Mouse (Mus musculus): Measurements from ENCODE around the gene Ube2m. TPM values are rescaled to one million over a fixed set of nuclear protein-coding genes. Genes with fewer than 3 reads are reported as not detected.

Ube2m gene
- polyA plus RNA-seq, 1 experiment from 2014 or later, result 31.6 TPM

DNA sequence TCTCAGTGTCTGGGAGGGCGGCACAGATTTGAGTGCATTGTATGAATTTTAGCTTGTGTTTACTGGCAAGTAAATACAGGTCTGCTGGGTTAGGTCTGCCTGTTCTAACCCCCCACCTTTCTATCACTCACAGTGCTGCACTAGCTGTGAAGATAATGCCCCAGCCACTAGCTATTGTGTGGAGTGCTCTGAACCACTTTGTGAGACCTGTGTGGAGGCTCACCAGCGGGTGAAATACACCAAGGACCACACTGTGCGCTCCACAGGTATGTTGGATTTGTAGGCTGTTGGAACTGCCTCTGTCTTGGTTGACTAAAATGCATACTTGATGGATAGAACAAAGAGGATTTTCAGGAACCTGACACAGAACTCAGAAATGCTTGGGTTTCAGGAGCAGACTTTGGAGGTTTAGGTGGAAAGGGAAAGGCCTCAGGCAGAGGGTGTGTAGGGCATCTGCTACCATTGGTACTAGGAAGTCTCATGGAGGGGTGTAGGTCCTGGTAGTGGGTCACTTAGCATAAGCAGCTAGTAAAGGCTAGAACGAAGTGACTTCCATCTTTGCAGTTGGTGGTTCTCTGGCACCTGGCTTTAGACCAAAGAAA, 12.5 kb downstream of the Ube2m start:
- Histone ChIP-seq H3K4me1 (replicated peaks; ENCODE audit: control insufficient read depth, insufficient read depth, low read length) (peaks cover 20% of the 10 kb centered on the region), H3K36me3 (ENCODE audit: control insufficient read depth, insufficient read depth, low read length) (peaks cover 48% of the 10 kb centered on the region), H3K9me3 (ENCODE audit: control insufficient read depth, low read length) (no peaks in the 10 kb centered on the region), H3K9ac (ENCODE audit: low read length) (peak overlapping the region; percentile 96), H3K27me3 (ENCODE audit: control insufficient read depth, insufficient read depth, low read depth, low read length) (no peaks in the 10 kb centered on the region), H3K4me2 (ENCODE audit: low read depth, low read length) (peak overlapping the region; percentile 96), H3K4me3 (ENCODE audit: low read length) (peak overlapping the region; percentile 93), H3K27ac (ENCODE audit: low read length) (peak overlapping the region; percentile 100)
- 22% methylated on average over 4 of the region's 4 CpGs for WGBS
- ATAC-seq (ENCODE audit: low read depth), result no peak

DNA sequence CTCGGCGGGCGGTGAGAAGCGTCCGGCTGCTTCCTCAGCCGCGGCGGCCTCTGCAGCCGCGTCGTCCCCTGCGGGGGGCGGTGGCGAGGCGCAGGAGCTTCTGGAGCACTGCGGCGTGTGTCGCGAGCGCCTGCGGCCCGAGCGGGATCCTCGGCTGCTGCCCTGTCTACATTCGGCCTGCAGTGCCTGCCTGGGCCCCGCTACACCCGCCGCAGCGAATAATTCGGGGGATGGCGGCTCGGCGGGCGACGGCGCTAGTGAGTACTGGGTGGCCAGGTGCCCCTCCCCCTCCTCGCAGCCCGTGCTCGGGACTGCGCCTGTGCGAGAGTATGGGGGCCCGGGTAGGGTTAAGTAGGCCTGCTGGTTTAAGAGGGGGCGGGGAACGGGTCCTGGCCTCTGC, 13.3 kb downstream of the Ube2m start:
- Histone ChIP-seq H3K9me3 (ENCODE audit: control insufficient read depth, low read length) (no peaks in the 10 kb centered on the region), H3K4me2 (ENCODE audit: low read depth, low read length) (peak overlapping the region; percentile 96), H3K27ac (ENCODE audit: low read length) (peak overlapping the region; percentile 100), H3K4me1 (replicated peaks; ENCODE audit: control insufficient read depth, insufficient read depth, low read length) (peaks cover 20% of the 10 kb centered on the region), H3K9ac (ENCODE audit: low read length) (peak overlapping the region; percentile 96), H3K27me3 (ENCODE audit: control insufficient read depth, insufficient read depth, low read depth, low read length) (no peaks in the 10 kb centered on the region), H3K36me3 (ENCODE audit: control insufficient read depth, insufficient read depth, low read length) (peaks cover 41% of the 10 kb centered on the region), H3K4me3 (ENCODE audit: low read length) (peak overlapping the region; percentile 93)
- under 1% methylated on average over 33 of the region's 44 CpGs for WGBS
- peak; percentile 48 for ATAC-seq (ENCODE audit: low read depth)

DNA sequence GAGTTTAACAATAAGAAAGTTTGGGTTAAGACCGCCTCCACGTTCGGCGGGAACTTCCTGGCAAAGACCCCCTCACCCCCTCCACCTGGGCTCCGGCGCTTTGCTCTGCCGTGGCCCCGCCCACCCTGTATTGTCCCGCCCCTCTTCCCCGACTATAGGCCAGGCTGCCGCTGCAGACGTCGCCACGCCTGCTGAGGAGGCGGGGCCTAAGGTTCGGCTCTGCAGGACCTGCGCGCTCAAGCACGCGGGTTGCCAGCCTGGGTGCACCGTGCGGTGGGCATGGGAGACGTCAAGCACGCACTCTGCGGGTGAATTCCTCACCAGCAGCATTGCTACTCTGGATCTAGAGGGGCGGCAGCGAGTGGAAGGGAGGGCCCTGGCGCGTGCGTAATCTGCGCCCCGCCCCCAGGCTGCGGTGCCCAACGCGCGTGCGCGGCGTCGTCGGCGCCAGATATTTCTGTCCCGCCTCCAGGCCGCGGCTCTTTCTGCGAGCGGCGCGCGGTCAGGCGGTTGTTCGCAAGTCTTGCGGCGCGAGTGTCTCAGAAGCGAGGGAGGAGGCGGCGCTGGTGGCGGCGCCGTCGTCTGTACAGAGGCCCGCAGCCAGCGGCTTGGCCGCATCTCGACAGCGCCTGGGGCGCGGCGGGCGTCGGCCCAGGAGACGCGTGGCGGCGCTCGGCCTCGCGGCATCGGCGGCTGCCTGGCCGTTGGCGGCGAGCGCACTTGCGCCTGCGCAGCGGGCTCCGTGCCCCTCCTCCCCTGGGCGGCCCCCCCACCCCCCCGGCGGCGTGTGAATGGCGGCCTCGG, 13.9 kb downstream of the Ube2m start:
- H3K27ac ChIP-seq (ENCODE audit: low read length), result peak overlapping the region; percentile 100
- under 1% methylated on average over 83 of the region's 95 CpGs for WGBS

DNA sequence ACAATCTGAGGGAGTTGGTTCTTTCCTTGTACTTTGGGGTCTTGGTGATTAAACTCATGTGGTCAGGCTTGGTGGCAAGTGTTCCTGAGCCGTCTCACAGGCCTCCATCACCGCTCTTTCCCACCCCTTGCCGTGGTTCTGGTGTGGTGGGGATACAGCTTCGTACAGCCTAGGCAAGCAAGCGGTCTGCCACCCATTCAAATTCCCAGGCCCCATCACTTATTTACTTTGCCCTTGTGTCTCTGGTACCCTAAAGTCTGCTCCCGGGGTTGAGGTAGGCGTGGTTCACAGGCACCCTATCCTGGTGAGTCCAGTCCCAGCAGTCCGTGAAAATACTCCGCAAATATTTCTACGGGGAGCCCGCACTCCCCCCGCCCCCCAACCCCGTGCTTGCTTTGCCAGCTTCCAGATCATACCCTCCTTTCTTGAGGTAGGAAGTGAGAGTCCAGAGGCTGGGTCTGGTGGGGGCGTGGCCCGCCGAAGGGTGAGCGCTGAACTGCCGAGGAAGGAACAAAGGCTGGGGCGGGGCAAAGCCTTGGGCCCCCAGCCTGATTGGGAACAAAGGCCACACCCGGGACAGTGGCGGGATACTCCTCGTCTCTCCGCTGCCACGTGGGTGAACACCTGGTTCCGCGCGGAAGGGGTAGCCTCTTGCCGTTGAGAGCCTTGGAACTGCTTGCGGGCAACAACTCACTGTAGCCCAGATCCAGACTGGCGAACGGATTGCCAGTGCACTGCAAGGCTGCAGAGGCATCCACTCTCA, 15.1 kb downstream of the Ube2m start:
- Histone ChIP-seq H3K4me2 (ENCODE audit: low read depth, low read length) (peak overlapping the region; percentile 96), H3K4me1 (replicated peaks; ENCODE audit: control insufficient read depth, insufficient read depth, low read length) (peaks cover 20% of the 10 kb centered on the region), H3K27ac (ENCODE audit: low read length) (peak overlapping the region; percentile 100), H3K36me3 (ENCODE audit: control insufficient read depth, insufficient read depth, low read length) (peaks cover 22% of the 10 kb centered on the region), H3K9me3 (ENCODE audit: control insufficient read depth, low read length) (no peaks in the 10 kb centered on the region), H3K4me3 (ENCODE audit: low read length) (peak overlapping the region; percentile 93), H3K27me3 (ENCODE audit: control insufficient read depth, insufficient read depth, low read depth, low read length) (no peaks in the 10 kb centered on the region), H3K9ac (ENCODE audit: low read length) (peak overlapping the region; percentile 96)
- peak; percentile 70 for ATAC-seq (ENCODE audit: low read depth)
- WGBS, result 3% methylated on average over 31 of the region's 31 CpGs

More for the DNA sequence above, 13.9 kb downstream of the Ube2m start:
- Histone ChIP-seq H3K9me3 (ENCODE audit: control insufficient read depth, low read length) (no peaks in the 10 kb centered on the region), H3K4me1 (replicated peaks; ENCODE audit: control insufficient read depth, insufficient read depth, low read length) (peaks cover 20% of the 10 kb centered on the region), H3K9ac (ENCODE audit: low read length) (peak overlapping the region; percentile 96), H3K4me2 (ENCODE audit: low read depth, low read length) (peak overlapping the region; percentile 96), H3K36me3 (ENCODE audit: control insufficient read depth, insufficient read depth, low read length) (peaks cover 34% of the 10 kb centered on the region), H3K4me3 (ENCODE audit: low read length) (peak overlapping the region; percentile 93), H3K27me3 (ENCODE audit: control insufficient read depth, insufficient read depth, low read depth, low read length) (no peaks in the 10 kb centered on the region)
- ATAC-seq (ENCODE audit: low read depth), result peak; percentile 89

DNA sequence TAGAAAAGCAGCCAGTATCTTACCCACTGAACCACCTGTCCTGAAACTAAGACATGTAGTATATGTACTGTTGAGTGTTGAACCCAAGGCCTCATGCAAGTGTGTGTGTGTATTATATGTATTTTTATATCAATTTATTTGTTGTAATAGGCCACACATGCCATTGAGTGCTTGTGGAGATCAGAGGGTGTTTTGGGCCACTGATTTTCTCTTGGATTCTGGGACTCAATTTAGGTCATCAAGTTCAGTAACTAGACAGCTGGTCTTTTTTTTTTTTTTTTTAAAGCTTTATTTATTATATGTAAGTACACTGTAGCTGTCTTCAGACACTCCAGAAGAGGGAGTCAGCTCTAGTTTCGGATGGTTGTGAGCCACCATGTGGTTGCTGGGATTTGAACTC, 22.9 kb downstream of the Ube2m start:
- ATAC-seq (ENCODE audit: low read depth), result no peak
- Histone ChIP-seq H3K27me3 (ENCODE audit: control insufficient read depth, insufficient read depth, low read depth, low read length) (no peaks in the 10 kb centered on the region), H3K36me3 (ENCODE audit: control insufficient read depth, insufficient read depth, low read length) (no peaks in the 10 kb centered on the region), H3K9me3 (ENCODE audit: control insufficient read depth, low read length) (no peaks in the 10 kb centered on the region), H3K27ac (ENCODE audit: low read length) (no peak overlapping the region), H3K4me1 (replicated peaks; ENCODE audit: control insufficient read depth, insufficient read depth, low read length) (0 out of 2 replicates have a peak, but pooled peaks cover 3% of the 10 kb centered on the region), H3K4me3 (ENCODE audit: low read length) (no peak overlapping the region), H3K4me2 (ENCODE audit: low read depth, low read length) (no peak overlapping the region), H3K9ac (ENCODE audit: low read length) (no peak overlapping the region)
- WGBS, result 73% methylated on average over 1 of the region's 1 CpGs

DNA sequence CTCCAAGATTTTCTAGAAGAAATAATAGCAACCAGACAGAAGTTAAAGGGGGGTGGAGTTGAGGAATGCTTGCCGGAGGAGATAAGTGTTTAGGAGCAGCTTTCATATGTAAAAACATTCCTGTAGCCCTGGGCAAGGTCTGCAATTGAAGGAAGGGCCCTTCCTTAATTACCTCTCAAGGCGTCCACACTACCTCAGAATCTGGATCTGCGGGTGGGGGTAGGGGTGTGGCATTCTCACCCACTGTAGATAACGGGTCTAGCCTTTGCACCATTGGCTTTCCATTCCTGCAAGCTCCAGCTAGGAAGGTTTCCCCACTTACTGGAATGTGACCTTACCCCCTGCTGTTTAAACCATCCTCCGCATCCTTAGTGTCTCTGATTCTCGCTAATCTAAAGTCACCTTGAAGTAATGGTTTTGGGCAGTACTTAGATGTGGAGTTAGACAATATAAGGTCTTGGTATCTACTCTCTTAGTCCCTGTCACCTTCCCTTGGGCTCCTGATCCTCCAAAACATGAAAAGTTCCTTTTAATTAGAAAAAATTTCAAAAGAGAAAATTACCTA, 23.7 kb downstream of the Ube2m start:
- Histone ChIP-seq H3K27me3 (ENCODE audit: control insufficient read depth, insufficient read depth, low read depth, low read length) (no peaks in the 10 kb centered on the region), H3K36me3 (ENCODE audit: control insufficient read depth, insufficient read depth, low read length) (no peaks in the 10 kb centered on the region), H3K9ac (ENCODE audit: low read length) (no peak overlapping the region), H3K4me1 (replicated peaks; ENCODE audit: control insufficient read depth, insufficient read depth, low read length) (0 out of 2 replicates have a peak, but pooled peaks cover 3% of the 10 kb centered on the region), H3K27ac (ENCODE audit: low read length) (no peak overlapping the region), H3K4me3 (ENCODE audit: low read length) (no peak overlapping the region), H3K9me3 (ENCODE audit: control insufficient read depth, low read length) (no peaks in the 10 kb centered on the region), H3K4me2 (ENCODE audit: low read depth, low read length) (no peak overlapping the region)
- WGBS, result 39% methylated on average over 6 of the region's 6 CpGs
- ATAC-seq (ENCODE audit: low read depth), result no peak

DNA sequence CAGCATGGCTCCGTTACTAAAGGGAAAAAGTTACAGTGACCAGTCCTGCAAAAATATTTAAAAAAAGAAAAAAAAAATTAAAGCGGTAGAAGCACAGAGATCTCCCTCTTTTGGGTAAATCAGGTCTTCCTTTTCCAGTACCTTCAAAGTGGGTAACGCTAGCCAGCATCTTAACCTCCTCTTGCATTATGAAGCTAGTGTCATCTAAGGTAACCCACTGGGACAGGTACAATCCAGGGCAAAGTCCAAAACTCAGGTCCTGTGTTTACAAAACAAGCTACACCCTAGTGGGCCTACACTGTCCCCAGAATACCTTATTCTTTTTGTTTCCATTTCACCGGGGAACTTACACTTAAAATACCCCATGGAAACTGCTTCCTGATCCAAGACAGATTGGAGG, 24.4 kb downstream of the Ube2m start:
- no peak overlapping the region for H3K9ac ChIP-seq (ENCODE audit: low read length)
- H3K27ac ChIP-seq (ENCODE audit: low read length), result no peak overlapping the region
- H3K4me3 ChIP-seq (ENCODE audit: low read length), result no peak overlapping the region
- no peaks in the 10 kb centered on the region for H3K9me3 ChIP-seq (ENCODE audit: control insufficient read depth, low read length)
- no peaks in the 10 kb centered on the region for H3K27me3 ChIP-seq (ENCODE audit: control insufficient read depth, insufficient read depth, low read depth, low read length)
- H3K4me1 ChIP-seq (replicated peaks; ENCODE audit: control insufficient read depth, insufficient read depth, low read length), result 0 out of 2 replicates have a peak, but pooled peaks cover 6% of the 10 kb centered on the region
- H3K4me2 ChIP-seq (ENCODE audit: low read depth, low read length), result no peak overlapping the region
- ATAC-seq (ENCODE audit: low read depth), result no peak
- WGBS, result 68% methylated on average over 4 of the region's 4 CpGs
- H3K36me3 ChIP-seq (ENCODE audit: control insufficient read depth, insufficient read depth, low read length), result no peaks in the 10 kb centered on the region

DNA sequence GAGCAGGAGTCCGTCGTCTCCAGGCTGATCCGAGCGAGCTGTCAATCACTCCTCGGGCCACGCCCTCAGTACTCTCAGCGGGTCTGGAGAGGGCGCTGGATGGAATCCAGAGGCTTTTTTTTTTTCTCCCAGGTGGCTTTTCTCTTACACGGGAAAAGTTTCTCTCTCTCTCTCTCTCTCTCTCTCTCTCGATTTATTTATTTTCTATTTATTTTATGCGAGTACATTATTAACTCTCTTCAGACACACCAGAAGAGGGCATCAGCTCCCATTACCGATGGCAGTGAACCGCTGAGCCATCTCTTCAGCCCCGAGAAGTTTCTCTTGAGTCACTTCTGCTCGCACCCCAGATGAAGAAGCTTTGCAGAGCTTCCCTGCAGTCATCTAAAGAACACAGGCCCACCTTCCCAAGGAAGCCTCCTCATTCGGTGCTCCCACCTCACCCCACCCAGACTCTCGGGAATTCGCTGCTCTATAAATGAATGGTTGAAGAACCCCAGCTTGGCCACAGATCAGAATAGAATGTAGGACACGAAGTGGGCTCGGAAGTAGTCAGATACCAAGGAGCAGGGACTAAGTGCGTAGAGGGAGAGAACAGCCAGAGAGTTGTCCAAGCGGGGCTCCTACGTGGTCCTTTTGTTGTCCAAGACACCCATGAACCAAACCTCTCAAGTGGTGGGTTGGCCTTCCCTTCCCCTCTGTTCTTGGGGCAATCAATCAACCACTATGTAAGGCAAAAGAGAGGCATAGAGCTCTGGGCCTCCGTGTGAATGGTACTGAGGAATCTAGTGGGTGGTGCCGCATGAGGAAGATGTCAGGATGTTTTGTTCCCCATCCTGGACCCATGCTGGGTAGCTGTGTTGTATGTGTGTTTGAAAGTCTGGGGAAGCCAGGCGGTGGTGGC, 27.8 kb downstream of the Ube2m start, which contains the start of gene Zbtb45:
Gene Zbtb45, minus strand, starts transcription at position 30 of the 904 bp plus-strand sequence.
- H3K9me3 ChIP-seq (ENCODE audit: control insufficient read depth, low read length), result no peaks in the 10 kb centered on the region
- H3K4me1 ChIP-seq (replicated peaks; ENCODE audit: control insufficient read depth, insufficient read depth, low read length), result peaks cover 6% of the 10 kb centered on the region; the same call in 1 of the 2 replicates
- peak within 1 kb of the TSS; percentile 74 for H3K9ac ChIP-seq (ENCODE audit: low read length)
- H3K4me3 ChIP-seq (ENCODE audit: low read length), result peak within 1 kb of the TSS; percentile 55
- H3K27me3 ChIP-seq (ENCODE audit: control insufficient read depth, insufficient read depth, low read depth, low read length), result no peaks in the 10 kb centered on the region; the same call in 1 of the 2 replicates
- H3K4me2 ChIP-seq (ENCODE audit: low read depth, low read length), result peak within 1 kb of the TSS; percentile 79
- peak within 1 kb of the TSS; percentile 89 for H3K27ac ChIP-seq (ENCODE audit: low read length)
- ATAC-seq (ENCODE audit: low read depth), result no peak
- 9% methylated on average over 26 of the region's 26 CpGs for WGBS
- peaks cover 10% of the 10 kb centered on the region for H3K36me3 ChIP-seq (ENCODE audit: control insufficient read depth, insufficient read depth, low read length)
